Mouse (Mus musculus) heart, embryonic 16.5 days (tissue): ENCODE results near the gene Dock7. TPM values are rescaled to one million over a fixed set of nuclear protein-coding genes. Genes with fewer than 3 reads are reported as not detected.
A peak's percentile ranks its signal among the peaks of the same experiment; 100 is the strongest.

Experiments used
- ATAC-seq: fragments of 200-750 bp; cut with Nextera tagmentation; replicated peaks from 2 replicates; pipeline ENCODE4 v1.8.0; 2017; ENCODE audit warnings: moderate number of reproducible peaks; ENCODE audit not compliant: insufficient read depth, low FRiP score; ENCODE audit errors: extremely low read depth
- H3K27ac ChIP-seq: fragments of 300-500 bp; sonication (generic); 2 replicates; pipeline ENCODE4 v1.5.1; 2014; ENCODE audit warnings: mild to moderate bottlenecking, low read length, control low read depth, moderate library complexity
- H3K27me3 ChIP-seq: fragments of 300-500 bp; sonication (generic); 2 replicates; pipeline ENCODE4 v1.6.1; 2014; ENCODE audit warnings: low read length, mixed read lengths; ENCODE audit not compliant: control insufficient read depth, insufficient read depth
- H3K36me3 ChIP-seq: fragments of 300-500 bp; sonication (generic); 2 replicates; pipeline ENCODE4 v1.6.1; 2014; ENCODE audit not compliant: control insufficient read depth, insufficient read depth
- H3K4me1 ChIP-seq: fragments of 300-500 bp; sonication (generic); 2 replicates; pipeline ENCODE4 v1.6.1; 2014; ENCODE audit warnings: low read length, mixed read lengths; ENCODE audit not compliant: control insufficient read depth, insufficient read depth
- H3K4me2 ChIP-seq: fragments of 300-500 bp; sonication (generic); 2 replicates; pipeline ENCODE4 v1.6.1; 2014; ENCODE audit warnings: low read depth, mild to moderate bottlenecking, control low read depth, low read length
- H3K4me3 ChIP-seq: fragments of 300-500 bp; sonication (generic); 2 replicates; pipeline ENCODE4 v1.5.1; 2014; ENCODE audit warnings: mild to moderate bottlenecking, control low read depth, low read length
- H3K9ac ChIP-seq: fragments of 300-500 bp; sonication (generic); 2 replicates; pipeline ENCODE4 v1.6.1; 2014; ENCODE audit warnings: low read length, control low read depth
- H3K9me3 ChIP-seq: fragments of 300-500 bp; sonication (generic); replicated peaks from 2 replicates; pipeline ENCODE4 v1.6.1; 2016; ENCODE audit warnings: low read length; ENCODE audit not compliant: control insufficient read depth
- WGBS: fragments of 180-500 bp; shearing (Covaris S2); extraction: QIAGEN DNeasy Blood & Tissue Kit; methylation state at CpG from one replicate; pipeline ENCODE4 v1.1.7; 2014; 5-methylcytosine and 5-hydroxymethylcytosine counted together
- polyA plus RNA-seq: library from polyadenylated mRNA; unstranded; fragments of >200 nt; fragmentation: Nextera tagmentation; extraction: Ambion mirVana; gene quantifications from 2 replicates; pipeline ENCODE4 v1.2.1, GENCODE M21; 2015

Gene Dock7
- polyA plus RNA-seq, 1 experiment from 2014 or later = 18.5 TPM

GRCm38 (mm10) chr4:98922061-98922642 lies 198.6 kb downstream of the Dock7 start:
- Histone ChIP-seq H3K4me1 (peaks cover 14% of the 10 kb centered on the region), H3K27me3 (no peaks in the 10 kb centered on the region), H3K9ac (peak overlapping the region; percentile 94), H3K36me3 (no peaks in the 10 kb centered on the region), H3K4me2 (peak overlapping the region; percentile 92), H3K27ac (peak overlapping the region; percentile 100), H3K9me3 (0 out of 2 replicates have a peak, but pooled peaks cover 3% of the 10 kb centered on the region), H3K4me3 (peak overlapping the region; percentile 96)
- ATAC-seq = no peak
- WGBS = 8% methylated on average over 18 of the region's 18 CpGs

- Histone ChIP-seq H3K9ac (no peak overlapping the region), H3K27ac (no peak overlapping the region), H3K9me3 (0 out of 2 replicates have a peak, but pooled peaks cover 3% of the 10 kb centered on the region), H3K4me1 (peaks cover 12% of the 10 kb centered on the region), H3K4me3 (no peak overlapping the region), H3K4me2 (no peak overlapping the region), H3K27me3 (no peaks in the 10 kb centered on the region), H3K36me3 (no peaks in the 10 kb centered on the region)
- ATAC-seq = no peak
- WGBS = 86% methylated on average over 4 of the region's 4 CpGs
These were observed 199.8 kb downstream of the Dock7 start for GRCm38 (mm10) chr4:98920896-98921295.

DNA sequence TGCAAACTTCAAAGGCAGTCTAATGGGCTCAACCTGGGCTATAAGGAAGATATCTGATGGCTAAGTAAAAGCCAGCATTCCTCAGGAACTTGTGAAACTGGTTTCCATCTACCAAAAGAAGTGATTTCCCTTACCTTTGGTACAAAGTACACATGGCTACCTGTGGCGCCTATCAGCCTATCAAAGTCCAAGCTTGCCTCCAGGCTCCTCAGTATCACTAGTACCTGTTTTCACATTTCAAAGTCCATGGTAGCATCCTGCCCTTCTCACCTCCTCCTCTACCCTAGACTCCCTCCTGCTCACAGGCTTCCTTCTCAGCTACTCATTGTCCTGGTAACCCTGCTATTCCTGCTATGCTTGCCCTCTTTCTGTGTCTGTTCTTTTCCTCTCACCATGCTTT lies 202.5 kb downstream of the Dock7 start:
- 0 out of 2 replicates have a peak, but pooled peaks cover 3% of the 10 kb centered on the region for H3K9me3 ChIP-seq
- H3K36me3 ChIP-seq = no peaks in the 10 kb centered on the region
- H3K27ac ChIP-seq = no peak overlapping the region
- H3K4me1 ChIP-seq = peaks cover 4% of the 10 kb centered on the region; the same call in 1 of the 2 replicates
- no peak overlapping the region for H3K4me2 ChIP-seq
- 78% methylated on average over 1 of the region's 1 CpGs for WGBS
- no peak overlapping the region for H3K4me3 ChIP-seq
- no peak for ATAC-seq
- no peaks in the 10 kb centered on the region for H3K27me3 ChIP-seq
- H3K9ac ChIP-seq = no peak overlapping the region

- ATAC-seq = no peak
- no peaks in the 10 kb centered on the region for H3K36me3 ChIP-seq
- H3K27ac ChIP-seq = no peak overlapping the region
- H3K27me3 ChIP-seq = no peaks in the 10 kb centered on the region
- no peak overlapping the region for H3K4me3 ChIP-seq
- H3K4me2 ChIP-seq = no peak overlapping the region
- WGBS = 73% methylated on average over 2 of the region's 2 CpGs
- peaks cover 4% of the 10 kb centered on the region; the same call in 1 of the 2 replicates for H3K4me1 ChIP-seq
- no peak overlapping the region for H3K9ac ChIP-seq
- 0 out of 2 replicates have a peak, but pooled peaks cover 3% of the 10 kb centered on the region for H3K9me3 ChIP-seq
These were observed 203.0 kb downstream of the Dock7 start for GRCm38 (mm10) chr4:98917724-98918123.

GRCm38 (mm10) chr4:98910246-98910645 lies 210.5 kb downstream of the Dock7 start:
- no peak overlapping the region for H3K4me3 ChIP-seq
- 79% methylated on average over 5 of the region's 5 CpGs for WGBS
- no peak overlapping the region for H3K27ac ChIP-seq
- no peak overlapping the region for H3K4me2 ChIP-seq
- no peaks in the 10 kb centered on the region for H3K9me3 ChIP-seq
- no peaks in the 10 kb centered on the region for H3K36me3 ChIP-seq
- no peak overlapping the region for H3K9ac ChIP-seq
- H3K27me3 ChIP-seq = no peaks in the 10 kb centered on the region
- no peak for ATAC-seq
- H3K4me1 ChIP-seq = no peaks in the 10 kb centered on the region

DNA sequence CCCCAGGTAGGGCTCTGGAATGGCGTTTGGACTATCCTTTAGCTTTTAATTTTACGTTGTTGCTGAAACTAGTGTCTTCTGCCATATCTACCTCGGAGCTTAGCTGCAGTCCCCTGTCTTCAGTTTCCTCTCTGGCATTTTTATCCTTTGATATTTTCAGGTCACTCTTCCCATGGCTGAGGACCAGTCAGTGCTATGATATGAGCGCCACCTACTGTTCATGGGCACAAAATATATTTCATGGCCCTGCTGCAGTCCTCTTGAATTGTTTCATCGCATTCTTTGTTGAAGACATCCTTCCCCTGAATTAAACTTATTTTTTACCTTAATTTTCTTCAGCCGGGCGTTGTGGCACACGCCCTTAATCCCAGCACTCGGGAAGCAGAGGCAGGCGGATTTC lies 233.6 kb downstream of the Dock7 start:
- no peak for ATAC-seq
- Histone ChIP-seq H3K27ac (no peak overlapping the region), H3K27me3 (no peaks in the 10 kb centered on the region), H3K36me3 (no peaks in the 10 kb centered on the region), H3K4me1 (no peaks in the 10 kb centered on the region), H3K4me2 (no peak overlapping the region), H3K9me3 (no peaks in the 10 kb centered on the region), H3K9ac (no peak overlapping the region), H3K4me3 (no peak overlapping the region)
- WGBS = 13% methylated on average over 10 of the region's 10 CpGs

Other genes starting within 250 kb of the Dock7 start
- 39.5 and 44.0 TPM in 2 replicates for gene Usp1, start 197.1 kb downstream of the Dock7 start, polyA plus RNA-seq
- 0.68 and 1.3 TPM in 2 replicates for gene Angptl3, start 90.0 kb downstream of the Dock7 start, polyA plus RNA-seq
- 9.6 and 10.7 TPM in 2 replicates for gene Atg4c, start 73.0 kb upstream of the Dock7 start, polyA plus RNA-seq
- 0.14 TPM in 1 of 2 replicates, not detected in the other for gene Gm12689, start 175.0 kb upstream of the Dock7 start, polyA plus RNA-seq